ENCODE assay signal across 9 mouse cellular contexts in genomic region chr2:112196859-112197258, GRCm38 (mm10). TPM values are rescaled to one million over a fixed set of nuclear protein-coding genes. Genes with fewer than 3 reads are reported as not detected.
DNase-seq lines count a peak whose midpoint lies in the region; ATAC-seq and TF ChIP-seq lines count a peak whose summit lies in the region.
"Had no signal": no experiment of that assay in that cellular context is flagged by ENCODE, and none has a peak within 500 bp of the region (broad histone marks: within the 10 kb centered on the region; RNA-seq: fewer than 3 reads in every experiment).

No protein-coding gene starts in this region.

- no peaks in the 10 kb centered on the region for H3K27me3 ChIP-seq in kidney, embryonic 16.5 days (ENCODE audit: insufficient read depth, low read length)
- H3K27me3 ChIP-seq in forebrain, postnatal 0 days (ENCODE audit: insufficient read depth, low read length), result no peaks in the 10 kb centered on the region
- H3K27me3 ChIP-seq: embryonic facial prominence, embryonic 13.5 days had no signal

- H3K27ac ChIP-seq in kidney, embryonic 16.5 days (ENCODE audit: low read length), result no peak overlapping the region
- H3K27ac ChIP-seq in forebrain, postnatal 0 days (ENCODE audit: low read depth, low read length), result no peak overlapping the region
- H3K27ac ChIP-seq: embryonic facial prominence, embryonic 13.5 days had no signal

- no peaks in the 10 kb centered on the region for H3K4me1 ChIP-seq in kidney, embryonic 16.5 days (ENCODE audit: insufficient read depth, low read length)
- H3K4me1 ChIP-seq in forebrain, postnatal 0 days (ENCODE audit: insufficient read depth), result no peaks in the 10 kb centered on the region
- H3K4me1 ChIP-seq: embryonic facial prominence, embryonic 13.5 days had no signal

- DNase-seq in kidney, adult 18-20 months, result peak; percentile 20
- peak; percentile 43 for DNase-seq in MEL-GATA-1-ER (ENCODE audit: extremely low read depth, low read depth)
- peak; percentile 47 to 58 for DNase-seq in cerebellum, adult 18-20 months
- DNase-seq in forebrain, postnatal 0 days, result peak; percentile 80
- DNase-seq in kidney, postnatal 14 days, result peak; percentile 63
- peak; percentile 23 to 53 for DNase-seq in lung, postnatal 4 days
- peak; percentile 47 for DNase-seq in telencephalon, adult 2 months (ENCODE audit: low read depth, low spot score)

- H3K9ac ChIP-seq in kidney, embryonic 16.5 days (replicated peaks; ENCODE audit: low read length), result no peak overlapping the region
- no peak overlapping the region for H3K9ac ChIP-seq in forebrain, postnatal 0 days
- H3K9ac ChIP-seq: embryonic facial prominence, embryonic 13.5 days had no signal

- no peaks in the 10 kb centered on the region for H3K9me3 ChIP-seq in kidney, embryonic 16.5 days (ENCODE audit: low read length)
- H3K9me3 ChIP-seq in forebrain, postnatal 0 days (ENCODE audit: low read length), result no peaks in the 10 kb centered on the region
- H3K9me3 ChIP-seq: embryonic facial prominence, embryonic 13.5 days had no signal

- WGBS in kidney, embryonic 16.5 days, result 0% methylated on average over 2 of the region's 2 CpGs
- 2% methylated on average over 2 of the region's 2 CpGs for WGBS in forebrain, postnatal 0 days

- ATAC-seq in kidney, embryonic 16.5 days (ENCODE audit: low FRiP score, low TSS enrichment), result no peak; the same call in 1 of the 2 replicates
- peak; percentile 77 for ATAC-seq in forebrain, postnatal 0 days

- peak; percentile 91 for TF ChIP-seq CTCF in forebrain, postnatal 0 days (IDR thresholded peaks at IDR 0.05; ENCODE audit: low read depth)

- no peak overlapping the region for H3K4me3 ChIP-seq in kidney, embryonic 16.5 days (ENCODE audit: low read length)
- no peak overlapping the region for H3K4me3 ChIP-seq in forebrain, postnatal 0 days (ENCODE audit: low read depth, low read length)
- H3K4me3 ChIP-seq: embryonic facial prominence, embryonic 13.5 days had no signal

- no peaks in the 10 kb centered on the region for H3K36me3 ChIP-seq in kidney, embryonic 16.5 days (ENCODE audit: insufficient read depth, low read length)
- H3K36me3 ChIP-seq in forebrain, postnatal 0 days (ENCODE audit: insufficient read depth), result no peaks in the 10 kb centered on the region
- H3K36me3 ChIP-seq: embryonic facial prominence, embryonic 13.5 days had no signal

- no peak overlapping the region for H3K4me2 ChIP-seq in kidney, embryonic 16.5 days (replicated peaks; ENCODE audit: low read depth, low read length)
- no peak overlapping the region for H3K4me2 ChIP-seq in forebrain, postnatal 0 days (ENCODE audit: low read depth)
- H3K4me2 ChIP-seq: embryonic facial prominence, embryonic 13.5 days had no signal

RNA-seq across cellular contexts. Expression of gene Lpcat4, which starts 42.4 kb away (rescaled TPM):
- 28.0 and 30.0 TPM in 2 replicates for polyA plus RNA-seq in kidney, embryonic 16.5 days (2015; fragmentation: Nextera tagmentation; extraction: Ambion mirVana)
- 23.9 and 27.6 TPM in 2 replicates for total RNA-seq in forebrain, postnatal 0 days (2014; rRNA removed)
- polyA plus RNA-seq in forebrain, postnatal 0 days (2015; fragmentation: Nextera tagmentation; extraction: Ambion mirVana), result 12.8 and 17.3 TPM in 2 replicates

RNA-seq across cellular contexts. Expression of gene Olfr1318, which starts 42.9 kb away (rescaled TPM):
- polyA plus RNA-seq in kidney, embryonic 16.5 days (2015; fragmentation: Nextera tagmentation; extraction: Ambion mirVana), result not detected in 2 replicates
- total RNA-seq in forebrain, postnatal 0 days (2014; rRNA removed), result not detected in 2 replicates
- 0.05 TPM in 1 of 2 replicates, not detected in the other for polyA plus RNA-seq in forebrain, postnatal 0 days (2015; fragmentation: Nextera tagmentation; extraction: Ambion mirVana)
- polyA plus RNA-seq: embryonic facial prominence, embryonic 13.5 days had no signal

RNA-seq across cellular contexts. Expression of gene Olfr1317, which starts 56.7 kb away (rescaled TPM):
- polyA plus RNA-seq in kidney, embryonic 16.5 days (2015; fragmentation: Nextera tagmentation; extraction: Ambion mirVana), result not detected in 2 replicates
- not detected in 2 replicates for total RNA-seq in forebrain, postnatal 0 days (2014; rRNA removed)
- polyA plus RNA-seq in forebrain, postnatal 0 days (2015; fragmentation: Nextera tagmentation; extraction: Ambion mirVana), result not detected in 2 replicates
- polyA plus RNA-seq: embryonic facial prominence, embryonic 13.5 days had no signal

Comparison
In these comparisons a context has a peak if more than half of its experiments do, and no peak if none do; other contexts are left out.
1. DNase-seq: peak in every context shown above with its lines; median percentile 80 in forebrain, postnatal 0 days; 63 in kidney, postnatal 14 days; 52 in cerebellum, adult 18-20 months; 47 in telencephalon, adult 2 months; 43 in MEL-GATA-1-ER; 38 in lung, postnatal 4 days; 20 in kidney, adult 18-20 months.